ENCODE assay signal across 16 mouse cellular contexts in the genomic region with DNA sequence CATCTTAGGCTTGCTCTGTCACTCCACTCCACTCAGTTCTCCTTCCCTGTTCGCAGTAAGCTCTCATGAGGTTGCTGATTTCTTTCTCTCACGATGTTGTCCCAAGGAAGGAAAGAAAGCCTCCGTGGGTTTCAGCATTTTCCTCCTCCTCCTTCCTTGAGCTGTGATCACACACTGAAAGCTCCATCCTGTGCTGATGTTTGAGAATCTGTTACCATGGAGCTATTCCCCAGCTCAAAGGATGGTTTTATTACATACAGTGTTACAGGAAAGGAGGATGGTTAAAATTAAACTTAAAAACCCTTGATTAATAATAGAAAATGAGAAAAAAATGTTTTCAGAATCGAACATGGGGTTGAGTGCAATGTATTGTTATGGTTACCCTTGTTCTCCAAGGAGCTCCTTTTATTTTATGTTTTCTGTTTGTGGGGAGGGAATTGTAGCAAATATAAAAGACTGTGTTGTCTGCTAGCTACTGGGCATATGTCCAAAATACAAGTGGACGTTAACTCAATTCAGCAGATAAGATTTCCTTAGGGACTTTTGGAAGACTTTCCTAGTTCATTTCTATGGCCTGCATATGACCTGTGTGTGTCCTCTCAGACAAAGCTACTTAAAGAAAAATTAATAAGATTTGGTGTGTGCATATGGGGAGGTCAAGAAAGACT.
DNase-seq lines count a peak whose midpoint lies in the region; ATAC-seq lines count a peak whose summit lies in the region.
"Had no signal": no experiment of that assay in that cellular context is flagged by ENCODE, and none has a peak within 500 bp of the region (broad histone marks: within the 10 kb centered on the region; RNA-seq: fewer than 3 reads in every experiment).

No protein-coding gene starts in this region.

- intact Hi-C loops in left cerebral cortex, postnatal 4 days (cut with DNase I), result no loop called here

- H3K9me3 ChIP-seq in forebrain, embryonic 14.5 days (replicated peaks; ENCODE audit: control insufficient read depth, low read length), result no peaks in the 10 kb centered on the region
- no peaks in the 10 kb centered on the region for H3K9me3 ChIP-seq in forebrain, embryonic 13.5 days (replicated peaks)
- no peaks in the 10 kb centered on the region for H3K9me3 ChIP-seq in midbrain, embryonic 16.5 days (replicated peaks; ENCODE audit: control insufficient read depth, low read length, poor library complexity, severe bottlenecking)
- H3K9me3 ChIP-seq: embryonic facial prominence, embryonic 13.5 days; heart, embryonic 10.5 days had no signal

- no peak overlapping the region for H3K27ac ChIP-seq in forebrain, embryonic 14.5 days (ENCODE audit: low read depth, low read length)
- H3K27ac ChIP-seq in forebrain, embryonic 13.5 days, result no peak overlapping the region
- H3K27ac ChIP-seq in midbrain, embryonic 16.5 days (ENCODE audit: low read length), result no peak overlapping the region
- H3K27ac ChIP-seq: embryonic facial prominence, embryonic 13.5 days; heart, embryonic 10.5 days had no signal

- no peaks in the 10 kb centered on the region for H3K4me1 ChIP-seq in forebrain, embryonic 14.5 days (ENCODE audit: control insufficient read depth, insufficient read depth, low read length)
- no peaks in the 10 kb centered on the region for H3K4me1 ChIP-seq in forebrain, embryonic 13.5 days
- H3K4me1 ChIP-seq in midbrain, embryonic 16.5 days (ENCODE audit: control insufficient read depth, insufficient read depth, low read length), result no peaks in the 10 kb centered on the region
- H3K4me1 ChIP-seq: embryonic facial prominence, embryonic 13.5 days; heart, embryonic 10.5 days had no signal

- WGBS in forebrain, embryonic 14.5 days, result 56% methylated on average over 5 of the region's 5 CpGs
- WGBS in forebrain, embryonic 13.5 days, result 59% methylated on average over 5 of the region's 5 CpGs
- 34% methylated on average over 5 of the region's 5 CpGs for WGBS in midbrain, embryonic 16.5 days

- 0 out of 2 replicates have a peak, but pooled peaks have one; percentile 40 for ATAC-seq in forebrain, embryonic 14.5 days
- no peak for ATAC-seq in forebrain, embryonic 13.5 days
- peak; percentile 67; the same call in 1 of the 2 replicates for ATAC-seq in midbrain, embryonic 16.5 days
- ATAC-seq: inflammation-experienced regulatory T-cells, adult 6 months; lung, postnatal 0 days had no signal

- H3K4me3 ChIP-seq in forebrain, embryonic 14.5 days (ENCODE audit: low read depth, low read length), result no peak overlapping the region
- H3K4me3 ChIP-seq in forebrain, embryonic 13.5 days, result no peak overlapping the region
- H3K4me3 ChIP-seq in midbrain, embryonic 16.5 days (ENCODE audit: low read depth, low read length), result no peak overlapping the region
- H3K4me3 ChIP-seq: embryonic facial prominence, embryonic 13.5 days; heart, embryonic 10.5 days had no signal

- no peaks in the 10 kb centered on the region for H3K36me3 ChIP-seq in forebrain, embryonic 14.5 days (ENCODE audit: control insufficient read depth, insufficient read depth, low read length)
- no peaks in the 10 kb centered on the region for H3K36me3 ChIP-seq in forebrain, embryonic 13.5 days (ENCODE audit: poor library complexity, severe bottlenecking)
- H3K36me3 ChIP-seq in midbrain, embryonic 16.5 days (ENCODE audit: control insufficient read depth, insufficient read depth, low read length), result no peaks in the 10 kb centered on the region
- H3K36me3 ChIP-seq: embryonic facial prominence, embryonic 13.5 days; heart, embryonic 10.5 days had no signal

- H3K4me2 ChIP-seq in forebrain, embryonic 14.5 days (ENCODE audit: low read length), result no peak overlapping the region
- H3K4me2 ChIP-seq in forebrain, embryonic 13.5 days, result no peak overlapping the region
- no peak overlapping the region for H3K4me2 ChIP-seq in midbrain, embryonic 16.5 days (ENCODE audit: low read length)
- H3K4me2 ChIP-seq: embryonic facial prominence, embryonic 13.5 days had no signal

- peak; percentile 27 for DNase-seq in forebrain, embryonic 14.5 days (ENCODE audit: low spot score)
- DNase-seq in left cerebral cortex, adult 11 months (ENCODE audit: low spot score), result peak; percentile 21
- DNase-seq in left cerebral cortex, postnatal 4 days, result no peak
- DNase-seq in frontal cortex, postnatal 10 days (ENCODE audit: low spot score in 2 of 2), result peak; percentile 12 to 23
- no peak for DNase-seq in cerebellum, postnatal 4 days (ENCODE audit: low spot score in 2 of 2)
- no peak for DNase-seq in spleen, postnatal 10 days (ENCODE audit: low spot score in 2 of 2)
- DNase-seq: cerebellum, adult 8-10 months; kidney, postnatal 36 days; liver; thymus, adult 2 months had no signal

- H3K9ac ChIP-seq in forebrain, embryonic 14.5 days (ENCODE audit: low read length), result no peak overlapping the region
- no peak overlapping the region for H3K9ac ChIP-seq in forebrain, embryonic 13.5 days
- no peak overlapping the region for H3K9ac ChIP-seq in midbrain, embryonic 16.5 days (ENCODE audit: low read depth, low read length)
- H3K9ac ChIP-seq: embryonic facial prominence, embryonic 13.5 days had no signal

- H3K27me3 ChIP-seq in forebrain, embryonic 14.5 days (replicated peaks; ENCODE audit: control insufficient read depth, insufficient read depth, low read length), result no peaks in the 10 kb centered on the region
- H3K27me3 ChIP-seq in forebrain, embryonic 13.5 days, result no peaks in the 10 kb centered on the region
- H3K27me3 ChIP-seq in midbrain, embryonic 16.5 days (ENCODE audit: control insufficient read depth, insufficient read depth, low read depth, low read length), result no peaks in the 10 kb centered on the region
- H3K27me3 ChIP-seq: embryonic facial prominence, embryonic 13.5 days had no signal

Comparison
In these comparisons a context has a peak if more than half of its experiments do, and no peak if none do; other contexts are left out.
1. DNase-seq: peak in forebrain, embryonic 14.5 days (single experiment), left cerebral cortex, adult 11 months (single experiment) and frontal cortex, postnatal 10 days (2 of 2); none in left cerebral cortex, postnatal 4 days (single experiment), cerebellum, postnatal 4 days (0 of 2) and spleen, postnatal 10 days (0 of 2).